In the genomic region with DNA sequence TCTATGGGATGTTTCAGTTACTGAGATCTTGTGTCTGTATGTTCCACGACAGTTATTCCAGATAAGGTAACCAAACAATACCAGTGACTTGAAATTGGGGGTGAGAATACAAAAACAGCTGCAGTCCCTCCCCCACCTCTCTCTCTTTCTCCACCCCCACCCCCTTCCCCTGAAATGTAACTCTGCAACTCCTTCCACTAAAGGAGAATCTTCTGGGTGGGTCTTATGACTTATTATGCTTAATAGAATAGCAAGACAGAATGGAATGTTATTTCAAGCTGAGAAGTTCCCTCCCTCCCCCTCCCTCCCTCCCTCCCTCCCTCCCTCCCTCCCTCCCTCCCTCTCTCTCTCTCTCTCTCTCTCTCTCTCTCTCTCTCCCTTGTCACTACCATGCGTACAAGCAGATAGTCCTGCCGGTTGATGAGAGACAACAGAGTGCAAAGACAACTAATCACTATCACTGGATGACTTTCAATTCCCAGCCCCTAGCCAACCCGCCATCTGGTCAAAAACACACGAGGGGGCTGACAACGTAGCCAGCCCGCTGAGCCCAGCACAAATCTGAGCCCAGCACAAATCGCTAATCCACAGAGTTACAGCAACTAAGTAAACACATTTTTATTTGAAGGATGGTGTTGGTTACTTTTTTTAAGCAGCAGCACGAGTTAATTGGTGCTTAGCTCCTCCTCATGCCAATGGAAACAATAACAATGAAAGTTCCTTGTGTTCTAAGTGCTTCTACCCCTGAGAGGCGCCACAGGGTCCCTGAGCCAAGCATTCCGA, we compare ENCODE assay signal across 9 mouse cellular contexts. TPM values are rescaled to one million over a fixed set of nuclear protein-coding genes. Genes with fewer than 3 reads are reported as not detected.
A peak's percentile ranks its signal among the peaks of the same experiment; 100 is the strongest.
DNase-seq lines count a peak whose midpoint lies in the region; ATAC-seq and TF ChIP-seq lines count a peak whose summit lies in the region.
"Had no signal": no experiment of that assay in that cellular context is flagged by ENCODE, and none has a peak within 500 bp of the region (broad histone marks: within the 10 kb centered on the region; RNA-seq: fewer than 3 reads in every experiment).

No protein-coding gene starts in this region.

- H3K36me3 ChIP-seq in hindbrain, embryonic 15.5 days, result peaks cover 6% of the 10 kb centered on the region; the same call in 1 of the 2 replicates
- peaks cover 42% of the 10 kb centered on the region for H3K36me3 ChIP-seq in hindbrain, embryonic 13.5 days
- no peaks in the 10 kb centered on the region for H3K36me3 ChIP-seq in ES-Bruce4 (ENCODE audit: control insufficient read depth, insufficient read depth, low read length, poor library complexity, severe bottlenecking)
- peaks cover 1% of the 10 kb centered on the region; the same call in 1 of the 2 replicates for H3K36me3 ChIP-seq in embryonic facial prominence, embryonic 10.5 days (replicated peaks)
- no peaks in the 10 kb centered on the region for H3K36me3 ChIP-seq in liver, embryonic 11.5 days (ENCODE audit: control insufficient read depth, insufficient read depth, low read length)

- TF ChIP-seq EP300 in ES-Bruce4 (IDR thresholded peaks at IDR 0.05; ENCODE audit: insufficient read depth, low read depth, low read length), result no peak

- no peak for TF ChIP-seq POLR2A in ES-Bruce4 (IDR thresholded peaks at IDR 0.05; ENCODE audit: insufficient read depth, low read length)

- no peak for TF ChIP-seq CTCF in ES-Bruce4 (IDR thresholded peaks at IDR 0.05; ENCODE audit: low read depth, low read length)

- 10% methylated on average over 10 of the region's 11 CpGs for WGBS in hindbrain, embryonic 15.5 days
- 9% methylated on average over 11 of the region's 11 CpGs for WGBS in hindbrain, embryonic 13.5 days
- WGBS in embryonic facial prominence, embryonic 10.5 days, result 6% methylated on average over 11 of the region's 11 CpGs
- 8% methylated on average over 10 of the region's 11 CpGs for WGBS in liver, embryonic 11.5 days

- no peak overlapping the region for H3K9ac ChIP-seq in hindbrain, embryonic 15.5 days
- H3K9ac ChIP-seq in hindbrain, embryonic 13.5 days, result no peak overlapping the region
- H3K9ac ChIP-seq in ES-Bruce4 (ENCODE audit: low read depth, poor library complexity, severe bottlenecking), result peak overlapping the region; percentile 56
- H3K9ac ChIP-seq in liver, embryonic 11.5 days (ENCODE audit: low read depth, low read length), result no peak overlapping the region

- no peak for DNase-seq in embryonic facial prominence, embryonic 10.5 days (ENCODE audit: low spot score)
- no peak for DNase-seq in liver, embryonic 11.5 days (ENCODE audit: low spot score)
- DNase-seq in urinary bladder, adult 2 months (ENCODE audit: low spot score), result no peak
- no peak for DNase-seq in right cerebral cortex, postnatal 4 days
- DNase-seq in urinary bladder, postnatal 4 days (ENCODE audit: low spot score in 2 of 2), result no peak

- peaks cover 33% of the 10 kb centered on the region for H3K4me1 ChIP-seq in hindbrain, embryonic 15.5 days (replicated peaks)
- H3K4me1 ChIP-seq in hindbrain, embryonic 13.5 days (replicated peaks), result peaks cover 46% of the 10 kb centered on the region
- peaks cover 9% of the 10 kb centered on the region for H3K4me1 ChIP-seq in ES-Bruce4 (ENCODE audit: control insufficient read depth, insufficient read depth, low read length)
- peaks cover 24% of the 10 kb centered on the region for H3K4me1 ChIP-seq in embryonic facial prominence, embryonic 10.5 days
- H3K4me1 ChIP-seq in liver, embryonic 11.5 days (replicated peaks; ENCODE audit: control insufficient read depth, insufficient read depth, low read length), result no peaks in the 10 kb centered on the region

- no peak overlapping the region for H3K27ac ChIP-seq in hindbrain, embryonic 15.5 days (replicated peaks)
- H3K27ac ChIP-seq in hindbrain, embryonic 13.5 days, result no peak overlapping the region
- H3K27ac ChIP-seq in ES-Bruce4 (ENCODE audit: insufficient read depth, low read length), result peak overlapping the region; percentile 50; the same call in 1 of the 2 replicates
- H3K27ac ChIP-seq in embryonic facial prominence, embryonic 10.5 days (replicated peaks), result no peak overlapping the region
- H3K27ac ChIP-seq in liver, embryonic 11.5 days (ENCODE audit: low read depth, low read length), result no peak overlapping the region

- H3K4me2 ChIP-seq in hindbrain, embryonic 15.5 days, result peak overlapping the region; percentile 19; the same call in 1 of the 2 replicates
- no peak overlapping the region for H3K4me2 ChIP-seq in hindbrain, embryonic 13.5 days
- H3K4me2 ChIP-seq in liver, embryonic 11.5 days, result peak overlapping the region; percentile 43

- no peaks in the 10 kb centered on the region for H3K27me3 ChIP-seq in hindbrain, embryonic 15.5 days
- no peaks in the 10 kb centered on the region for H3K27me3 ChIP-seq in hindbrain, embryonic 13.5 days
- H3K27me3 ChIP-seq in ES-Bruce4 (ENCODE audit: control insufficient read depth, insufficient read depth, low read length, poor library complexity, severe bottlenecking), result no peaks in the 10 kb centered on the region
- peaks cover 71% of the 10 kb centered on the region for H3K27me3 ChIP-seq in embryonic facial prominence, embryonic 10.5 days (replicated peaks; ENCODE audit: low read depth, poor library complexity, severe bottlenecking)
- peaks cover 24% of the 10 kb centered on the region for H3K27me3 ChIP-seq in liver, embryonic 11.5 days (replicated peaks; ENCODE audit: control insufficient read depth, insufficient read depth, low read length)

- H3K9me3 ChIP-seq in hindbrain, embryonic 15.5 days, result no peaks in the 10 kb centered on the region
- no peaks in the 10 kb centered on the region for H3K9me3 ChIP-seq in hindbrain, embryonic 13.5 days
- no peaks in the 10 kb centered on the region for H3K9me3 ChIP-seq in ES-Bruce4 (replicated peaks; ENCODE audit: control insufficient read depth, insufficient read depth, low read length, poor library complexity, severe bottlenecking)
- no peaks in the 10 kb centered on the region for H3K9me3 ChIP-seq in embryonic facial prominence, embryonic 10.5 days
- no peaks in the 10 kb centered on the region for H3K9me3 ChIP-seq in liver, embryonic 11.5 days (ENCODE audit: control insufficient read depth, low read length)

- no peak overlapping the region for H3K4me3 ChIP-seq in hindbrain, embryonic 15.5 days
- no peak overlapping the region for H3K4me3 ChIP-seq in hindbrain, embryonic 13.5 days
- peak overlapping the region; percentile 63; the same call in 1 of the 2 replicates for H3K4me3 ChIP-seq in ES-Bruce4 (ENCODE audit: low read depth, low read length)
- peak overlapping the region; percentile 35; the same call in 1 of the 2 replicates for H3K4me3 ChIP-seq in embryonic facial prominence, embryonic 10.5 days
- H3K4me3 ChIP-seq in liver, embryonic 11.5 days (ENCODE audit: low read depth, low read length), result no peak overlapping the region
- H3K4me3 ChIP-seq: myocyte had no signal

- ATAC-seq in hindbrain, embryonic 15.5 days (ENCODE audit: low FRiP score, low read depth), result no peak
- no peak for ATAC-seq in hindbrain, embryonic 13.5 days (ENCODE audit: low FRiP score)
- ATAC-seq in liver, embryonic 11.5 days (replicated peaks; ENCODE audit: low FRiP score), result no peak

RNA-seq across cellular contexts. Expression of a gene that starts 25.9 kb away (rescaled TPM):
- 6.7 and 8.7 TPM in 2 replicates for polyA plus RNA-seq in hindbrain, embryonic 15.5 days (2015; fragmentation: Nextera tagmentation; extraction: Ambion mirVana)
- 5.3 and 6.1 TPM in 2 replicates for polyA plus RNA-seq in hindbrain, embryonic 13.5 days (2015; fragmentation: Nextera tagmentation; extraction: Ambion mirVana)
- 64.0 and 68.1 TPM in 2 replicates for polyA plus RNA-seq in ES-Bruce4 (2011; ENCODE audit: insufficient read depth, insufficient read length, low read depth, missing spikeins)
- 6.8 and 8.0 TPM in 2 replicates for polyA plus RNA-seq in embryonic facial prominence, embryonic 10.5 days (2016; fragmentation: Nextera tagmentation; extraction: Ambion mirVana)
- 2.6 and 3.5 TPM in 2 replicates for polyA plus RNA-seq in liver, embryonic 11.5 days (2014; fragmentation: Nextera tagmentation; extraction: Ambion mirVana)
- polyA plus RNA-seq in urinary bladder, adult 2 months (2012; rRNA removed), result 229 and 244 TPM in 2 replicates

Comparison
In these comparisons a context has a peak if more than half of its experiments do, and no peak if none do; other contexts are left out.
1. H3K4me3 ChIP-seq: peak in ES-Bruce4 (single experiment) and embryonic facial prominence, embryonic 10.5 days (single experiment); none in hindbrain, embryonic 15.5 days (single experiment), hindbrain, embryonic 13.5 days (single experiment) and liver, embryonic 11.5 days (single experiment).